Mouse (Mus musculus) CH12.LX (cell line): ENCODE measurements around the gene Fn3k. TPM values are rescaled to one million over a fixed set of nuclear protein-coding genes. Genes with fewer than 3 reads are reported as not detected.

Source experiments
- DNase-seq: peaks from one replicate; pipeline ENCODE4 v3.0.0-alpha.2; 2013; ENCODE audit errors: extremely low read depth
- H3K27ac ChIP-seq: 2 replicates; pipeline ENCODE4 v1.5.1; 2012; ENCODE audit warnings: low read depth, mild to moderate bottlenecking, control low read depth, moderate library complexity; ENCODE audit not compliant: insufficient read depth
- H3K27me3 ChIP-seq: replicated peaks from 2 replicates; pipeline ENCODE3; 2012; ENCODE audit warnings: inconsistent platforms
- H3K36me3 ChIP-seq, 2 experiments: replicated peaks in 1 of 2; 2 replicates each; pipeline versions ENCODE3 to v1.6.1; 2012; ENCODE audit warnings: inconsistent platforms in 1 of 2, low read length in 1 of 2, mild to moderate bottlenecking in 1 of 2, mixed read lengths in 1 of 2, moderate library complexity in 1 of 2; ENCODE audit not compliant: control insufficient read depth in 1 of 2, insufficient read depth in 1 of 2
- H3K4me1 ChIP-seq, 2 experiments: 2 replicates each; pipeline ENCODE4 v1.6.1; 2012; ENCODE audit warnings: inconsistent platforms in 1 of 2, moderate library complexity in 1 of 2; ENCODE audit not compliant: insufficient read depth in 2 of 2, control insufficient read depth in 1 of 2
- H3K4me2 ChIP-seq: 2 replicates; pipeline ENCODE4 v1.6.1; 2012; ENCODE audit warnings: low read depth, mild to moderate bottlenecking, control low read depth; ENCODE audit not compliant: poor library complexity, insufficient read depth, severe bottlenecking
- H3K4me3 ChIP-seq, 3 experiments: fragments of 150-350 bp in 1 of 3; sonication (generic) in 1 of 3; replicated peaks in 1 of 3; 2 replicates each; pipeline versions ENCODE3 to v1.5.1; 2011 to 2012; ENCODE audit warnings: low read depth in 2 of 3, low read length in 2 of 3, mild to moderate bottlenecking in 2 of 3, moderate library complexity in 2 of 3, control low read depth in 1 of 3, improper control_type of control experiment in 1 of 3, inconsistent platforms in 1 of 3, mixed read lengths in 1 of 3; ENCODE audit not compliant: poor library complexity in 1 of 3
- H3K79me2 ChIP-seq: replicated peaks from 2 replicates; pipeline ENCODE4 v1.6.1; 2012; ENCODE audit warnings: mild to moderate bottlenecking, moderate library complexity; ENCODE audit not compliant: control insufficient read depth, poor library complexity, insufficient read depth, severe bottlenecking; ENCODE audit errors: extremely low read depth
- H3K9ac ChIP-seq: 2 replicates; pipeline ENCODE4 v1.6.1; 2012; ENCODE audit warnings: low read depth, mild to moderate bottlenecking, control low read depth, moderate library complexity; ENCODE audit not compliant: insufficient read depth
- H3K9me3 ChIP-seq: replicated peaks from 2 replicates; pipeline ENCODE3; 2012; ENCODE audit warnings: low read length, inconsistent platforms, mixed read lengths
- BHLHE40 ChIP-seq: IDR thresholded peaks from 2 replicates; pipeline ENCODE4 v1.6.1; 2011; ENCODE audit warnings: mild to moderate bottlenecking, low read depth, low read length, improper control_type of control experiment
- CHD1 ChIP-seq: IDR thresholded peaks from 2 replicates; pipeline ENCODE4 v1.6.1; 2012; ENCODE audit warnings: low read depth, low read length, improper control_type of control experiment, inconsistent platforms
- CHD2 ChIP-seq: IDR thresholded peaks from 2 replicates; pipeline ENCODE4 v1.6.1; 2011; ENCODE audit warnings: low read length, improper control_type of control experiment
- CTCF ChIP-seq, 2 experiments: IDR thresholded peaks in 1 of 2; conservative IDR thresholded peaks in 1 of 2; 2 replicates each; pipeline ENCODE4 v1.5.1; 2011 to 2012; ENCODE audit warnings: low read depth in 2 of 2, low read length in 2 of 2, improper control_type of control experiment in 1 of 2, inconsistent platforms in 1 of 2, mild to moderate bottlenecking in 1 of 2, moderate library complexity in 1 of 2
- E2F4 ChIP-seq: IDR thresholded peaks from 2 replicates; pipeline ENCODE4 v1.6.1; 2011; ENCODE audit warnings: low read depth, low read length, improper control_type of control experiment; ENCODE audit not compliant: insufficient replicate concordance
- ELF1 ChIP-seq: IDR thresholded peaks from 2 replicates; pipeline ENCODE4 v1.6.1; 2014; ENCODE audit warnings: low read depth, mild to moderate bottlenecking, inconsistent platforms, low read length, improper control_type of control experiment
- EP300 ChIP-seq: IDR thresholded peaks from 2 replicates; pipeline ENCODE4 v1.6.1; 2011; ENCODE audit warnings: low read length, improper control_type of control experiment
- ETS1 ChIP-seq: conservative IDR thresholded peaks from 2 replicates; pipeline ENCODE4 v1.6.1; 2012; ENCODE audit warnings: low read depth, mild to moderate bottlenecking, inconsistent platforms, low read length, improper control_type of control experiment, moderate library complexity
- GABPA ChIP-seq: IDR thresholded peaks from 2 replicates; pipeline ENCODE4 v1.6.1; 2012; ENCODE audit warnings: low read depth, low read length, improper control_type of control experiment, inconsistent platforms; ENCODE audit not compliant: insufficient replicate concordance
- HCFC1 ChIP-seq: IDR thresholded peaks from 2 replicates; pipeline ENCODE4 v1.6.1; 2012; ENCODE audit warnings: low read depth, mild to moderate bottlenecking, inconsistent platforms, low read length, improper control_type of control experiment
- IRF4 ChIP-seq: IDR thresholded peaks from 2 replicates; pipeline ENCODE4 v1.6.1; 2014; ENCODE audit warnings: low read depth, mild to moderate bottlenecking, inconsistent platforms, low read length, improper control_type of control experiment
- JUN ChIP-seq: IDR thresholded peaks from 2 replicates; pipeline ENCODE4 v1.6.1; 2011; ENCODE audit warnings: low read depth, mild to moderate bottlenecking, low read length, improper control_type of control experiment, moderate library complexity; ENCODE audit not compliant: insufficient read depth
- JUND ChIP-seq: conservative IDR thresholded peaks from 2 replicates; pipeline ENCODE4 v1.6.1; 2011; ENCODE audit warnings: low read depth, low read length, improper control_type of control experiment
- KAT2A ChIP-seq: IDR thresholded peaks from 2 replicates; pipeline ENCODE4 v1.6.1; 2012; ENCODE audit warnings: low read length, improper control_type of control experiment, inconsistent platforms; ENCODE audit not compliant: insufficient replicate concordance
- MAFK ChIP-seq: IDR thresholded peaks from 2 replicates; pipeline ENCODE4 v1.6.1; 2011; ENCODE audit warnings: low read length, improper control_type of control experiment; ENCODE audit not compliant: insufficient replicate concordance
- MAX ChIP-seq: IDR thresholded peaks from 2 replicates; pipeline ENCODE4 v1.6.1; 2011; ENCODE audit warnings: low read length, improper control_type of control experiment
- MAZ ChIP-seq: IDR thresholded peaks from 2 replicates; pipeline ENCODE4 v1.6.1; 2012; ENCODE audit warnings: low read depth, mild to moderate bottlenecking, inconsistent platforms, low read length, improper control_type of control experiment, moderate library complexity
- MEF2A ChIP-seq: IDR thresholded peaks from 2 replicates; pipeline ENCODE4 v1.6.1; 2014; ENCODE audit warnings: low read depth, mild to moderate bottlenecking, inconsistent platforms, low read length, improper control_type of control experiment, borderline replicate concordance
- MXI1 ChIP-seq: IDR thresholded peaks from 2 replicates; pipeline ENCODE4 v1.6.1; 2011; ENCODE audit warnings: mild to moderate bottlenecking, low read depth, low read length, improper control_type of control experiment
- MYC ChIP-seq: IDR thresholded peaks from 2 replicates; pipeline ENCODE4 v1.6.1; 2011; ENCODE audit warnings: low read depth, mild to moderate bottlenecking, improper control_type of control experiment, low read length
- NELFE ChIP-seq: IDR thresholded peaks from 2 replicates; pipeline ENCODE4 v1.6.1; 2011; ENCODE audit warnings: low read depth, low read length, improper control_type of control experiment
- NRF1 ChIP-seq: IDR thresholded peaks from 2 replicates; pipeline ENCODE4 v1.6.1; 2014; ENCODE audit warnings: low read depth, mild to moderate bottlenecking, inconsistent platforms, low read length, improper control_type of control experiment, moderate library complexity
- PAX5 ChIP-seq: IDR thresholded peaks from 2 replicates; pipeline ENCODE4 v1.6.1; 2012; ENCODE audit warnings: low read length, inconsistent platforms, mixed read lengths
- POLR2A ChIP-seq: IDR thresholded peaks from 2 replicates; pipeline ENCODE4 v1.6.1; 2011; ENCODE audit warnings: low read depth, mild to moderate bottlenecking, improper control_type of control experiment, low read length
- POLR2AphosphoS2 ChIP-seq: IDR thresholded peaks from 2 replicates; pipeline ENCODE4 v1.6.1; 2011; ENCODE audit warnings: low read depth, low read length, improper control_type of control experiment
- RAD21 ChIP-seq: IDR thresholded peaks from 2 replicates; pipeline ENCODE4 v1.6.1; 2011; ENCODE audit warnings: low read depth, mild to moderate bottlenecking, low read length, improper control_type of control experiment, moderate library complexity
- RCOR1 ChIP-seq: conservative IDR thresholded peaks from 2 replicates; pipeline ENCODE4 v1.6.1; 2012; ENCODE audit warnings: low read depth, mild to moderate bottlenecking, inconsistent platforms, low read length, improper control_type of control experiment
- SIN3A ChIP-seq: IDR thresholded peaks from 2 replicates; pipeline ENCODE4 v1.6.1; 2012; ENCODE audit warnings: low read length, improper control_type of control experiment, inconsistent platforms
- SMC3 ChIP-seq: IDR thresholded peaks from 2 replicates; pipeline ENCODE4 v1.6.1; 2011; ENCODE audit warnings: low read depth, low read length, improper control_type of control experiment
- TBP ChIP-seq: conservative IDR thresholded peaks from 2 replicates; pipeline ENCODE4 v1.6.1; 2011; ENCODE audit warnings: low read depth, low read length, improper control_type of control experiment
- TCF12 ChIP-seq: IDR thresholded peaks from 2 replicates; pipeline ENCODE4 v1.6.1; 2014; ENCODE audit warnings: low read depth, mild to moderate bottlenecking, inconsistent platforms, low read length, improper control_type of control experiment
- UBTF ChIP-seq: IDR thresholded peaks from 2 replicates; pipeline ENCODE4 v1.6.1; 2012; ENCODE audit warnings: low read depth, mild to moderate bottlenecking, inconsistent platforms, low read length, improper control_type of control experiment, moderate library complexity
- USF1 ChIP-seq: IDR thresholded peaks from 2 replicates; pipeline ENCODE4 v1.6.1; 2014; ENCODE audit warnings: low read depth, mild to moderate bottlenecking, inconsistent platforms, low read length, improper control_type of control experiment
- USF2 ChIP-seq: conservative IDR thresholded peaks from 2 replicates; pipeline ENCODE4 v1.6.1; 2011; ENCODE audit warnings: low read depth, low read length, improper control_type of control experiment
- ZC3H11A ChIP-seq: IDR thresholded peaks from 2 replicates; pipeline ENCODE4 v1.6.1; 2012; ENCODE audit warnings: low read depth, mild to moderate bottlenecking, inconsistent platforms, low read length, improper control_type of control experiment
- ZKSCAN1 ChIP-seq: IDR thresholded peaks from 2 replicates; pipeline ENCODE4 v1.6.1; 2012; ENCODE audit warnings: low read depth, inconsistent platforms, low read length, improper control_type of control experiment, borderline replicate concordance
- ZMIZ1 ChIP-seq: IDR thresholded peaks from 2 replicates; pipeline ENCODE4 v1.6.1; 2012; ENCODE audit warnings: low read depth, mild to moderate bottlenecking, inconsistent platforms, low read length, improper control_type of control experiment
- ZNF384 ChIP-seq: IDR thresholded peaks from 2 replicates; pipeline ENCODE4 v1.6.1; 2012; ENCODE audit warnings: low read depth, low read length, improper control_type of control experiment, inconsistent platforms
- dilution Hi-C: fragments of 300-500 bp; cut with MboI; formaldehyde crosslinking; loops from 2 replicates; pipeline ENCODE4 v1.14.3; 2020; ENCODE audit warnings: low sequenced_read_pairs; ENCODE audit not compliant: extremely low pct_unique_long_range_greater_than_20kb, extremely low pct_ligation_motif_present
- in situ Hi-C: fragments of 300-500 bp; cut with MboI; formaldehyde crosslinking; loops from 3 replicates; pipeline ENCODE4 v1.14.3; 2019; ENCODE audit warnings: low sequenced_read_pairs, low pct_ligation_motif_present, low pct_unique_long_range_greater_than_20kb, mixed read lengths
- polyA plus RNA-seq: library from polyadenylated mRNA; unstranded; fragments of >175 nt; gene quantifications from 2 replicates; pipeline ENCODE4 v1.2.1, GENCODE M21; 2012; ENCODE audit warnings: low read depth; ENCODE audit not compliant: insufficient read length
- total RNA-seq, 2 experiments: library from RNA; depleted of rRNA; stranded (reverse); fragments of 300-350 nt in 1 of 2; fragments of >200 nt in 1 of 2; gene quantifications; 2 replicates each; pipeline ENCODE4 v1.2.3; 2012 to 2014

Gene Fn3k
- total and polyA plus RNA-seq, 3 experiments: 0.04 TPM; not detected in 2

- TF ChIP-seq MAFK (no peak), ZNF384 (peak; percentile 60), E2F4 (peak; percentile 90; the same call in 1 of the 2 replicates), TCF12 (peak; percentile 72; the same call in 1 of the 2 replicates), NRF1 (peak; percentile 55), SIN3A (peak; percentile 99), USF2 (no peak), JUN (no peak), MEF2A (peak; percentile 86), CTCF (conservative IDR thresholded peaks at IDR 0.05 in 1 of 2, IDR thresholded peaks at IDR 0.05 in 1 of 2; ENCODE audit: low read depth in 2 of 2, low read length in 2 of 2) (no peak), POLR2AphosphoS2 (peak; percentile 70; the same call in 1 of the 2 replicates), RCOR1 (no peak; the same call in 1 of the 2 replicates), MYC (peak; percentile 83), UBTF (peak; percentile 67; the same call in 1 of the 2 replicates), RAD21 (no peak), MAZ (peak; percentile 99), TBP (peak; percentile 67), ELF1 (peak; percentile 98), CHD1 (no peak), MAX (peak; percentile 82; the same call in 1 of the 2 replicates), CHD2 (peak; percentile 98), GABPA (peak; percentile 37; the same call in 1 of the 2 replicates), NELFE (peak; percentile 75), POLR2A (peak; percentile 93), EP300 (no peak), PAX5 (no peak), MXI1 (peak; percentile 99), IRF4 (peak; percentile 83), ZC3H11A (no peak), ZMIZ1 (peak; percentile 81), BHLHE40 (peak; percentile 71; the same call in 1 of the 2 replicates), USF1 (no peak), JUND (no peak), KAT2A (peak; percentile 95), HCFC1 (peak; percentile 98), ETS1 (no peak), SMC3 (no peak), ZKSCAN1 (no peak)
- Histone ChIP-seq H3K79me2 (peaks cover 6% of the 10 kb centered on the region; the same call in 1 of the 2 replicates), H3K9ac (peak within 1 kb of the TSS; percentile 74), H3K4me1 (peaks cover 9 to 24% of the 10 kb centered on the region in 2 experiments), H3K36me3 (peaks cover 13 to 29% of the 10 kb centered on the region in 2 experiments), H3K27me3 (peaks cover 18% of the 10 kb centered on the region), H3K27ac (peak within 1 kb of the TSS; percentile 11), H3K4me2 (peak within 1 kb of the TSS; percentile 96), H3K4me3 (peak within 1 kb of the TSS; percentile 81 to 98 (median 89)), H3K9me3 (no peaks in the 10 kb centered on the region)
- in situ Hi-C loops (no loop called here), dilution Hi-C loops (no loop called here)
- DNase-seq: peak; percentile 99
These were observed 17.3 kb downstream of the Fn3k start, which contains the start of gene Tbcd for GRCm38 (mm10) chr11:121451753-121452635. Gene Tbcd, plus strand, starts transcription at chr11:121451949.
